Mouse (Mus musculus) neural tube, embryonic 11.5 days (tissue): ENCODE results near the gene Stap2. TPM values are rescaled to one million over a fixed set of nuclear protein-coding genes. Genes with fewer than 3 reads are reported as not detected.

ENCODE experiments used
- ATAC-seq: fragments of 200-750 bp; cut with Nextera tagmentation; 2 replicates; pipeline ENCODE4 v1.8.0; 2017; ENCODE audit warnings: moderate number of reproducible peaks, mild to moderate bottlenecking, moderate TSS enrichment, moderate library complexity; ENCODE audit not compliant: insufficient read depth, low FRiP score, low TSS enrichment
- DNase-seq: peaks from one replicate; pipeline ENCODE4 v3.0.0-alpha.2; 2015; ENCODE audit warnings: low spot score
- H3K27ac ChIP-seq: fragments of 300-500 bp; sonication (generic); 2 replicates; pipeline ENCODE4 v1.5.1; 2014; ENCODE audit warnings: low read depth, mild to moderate bottlenecking, low read length
- H3K27me3 ChIP-seq: fragments of 300-500 bp; sonication (generic); 2 replicates; pipeline ENCODE4 v1.6.1; 2014; ENCODE audit warnings: mild to moderate bottlenecking, low read length, mixed read lengths; ENCODE audit not compliant: control insufficient read depth, insufficient read depth
- H3K36me3 ChIP-seq: fragments of 300-500 bp; sonication (generic); 2 replicates; pipeline ENCODE4 v1.6.1; 2014; ENCODE audit warnings: mild to moderate bottlenecking, low read length, moderate library complexity, mixed read lengths; ENCODE audit not compliant: control insufficient read depth, insufficient read depth
- H3K4me1 ChIP-seq: fragments of 300-500 bp; sonication (generic); 2 replicates; pipeline ENCODE4 v1.6.1; 2014; ENCODE audit warnings: low read length, mixed read lengths; ENCODE audit not compliant: control insufficient read depth, insufficient read depth
- H3K4me2 ChIP-seq: fragments of 300-500 bp; sonication (generic); 2 replicates; pipeline ENCODE4 v1.6.1; 2014; ENCODE audit warnings: low read depth, mild to moderate bottlenecking, moderate library complexity
- H3K4me3 ChIP-seq: fragments of 300-500 bp; sonication (generic); 2 replicates; pipeline ENCODE4 v1.5.1; 2014; ENCODE audit warnings: low read depth, low read length
- H3K9ac ChIP-seq: fragments of 300-500 bp; sonication (generic); 2 replicates; pipeline ENCODE4 v1.6.1; 2014; ENCODE audit warnings: mild to moderate bottlenecking, low read length
- H3K9me3 ChIP-seq: fragments of 300-500 bp; sonication (generic); 2 replicates; pipeline ENCODE4 v1.6.1; 2016; ENCODE audit warnings: low read length; ENCODE audit not compliant: control insufficient read depth
- WGBS: fragments of 180-500 bp; shearing (Covaris S2); extraction: QIAGEN DNeasy Blood & Tissue Kit; methylation state at CpG from one replicate; pipeline ENCODE4 v1.1.7; 2014; 5-methylcytosine and 5-hydroxymethylcytosine counted together
- polyA plus RNA-seq: library from polyadenylated mRNA; unstranded; fragments of >200 nt; fragmentation: Nextera tagmentation; extraction: Ambion mirVana; gene quantifications from 2 replicates; pipeline ENCODE4 v1.2.1, GENCODE M21; 2014

The Stap2 gene
- polyA plus RNA-seq, 1 experiment from 2014 or later = 6.3 TPM

- ATAC-seq (no peak), DNase-seq (no peak)
- Histone ChIP-seq H3K4me3 (no peak overlapping the region), H3K36me3 (peaks cover 2% of the 10 kb centered on the region), H3K9ac (no peak overlapping the region), H3K4me1 (peaks cover 3% of the 10 kb centered on the region; the same call in 1 of the 2 replicates), H3K9me3 (no peaks in the 10 kb centered on the region), H3K27me3 (no peaks in the 10 kb centered on the region), H3K4me2 (no peak overlapping the region), H3K27ac (no peak overlapping the region)
These were observed 44.6 kb downstream of the Stap2 start for GRCm38 (mm10) chr17:55960791-55961190.

- H3K9me3 ChIP-seq = no peaks in the 10 kb centered on the region
- 0 out of 2 replicates have a peak overlapping the region, but pooled peaks have one; percentile 91 for H3K27ac ChIP-seq
- ATAC-seq (no peak), DNase-seq (no peak)
- peaks cover 2% of the 10 kb centered on the region for H3K36me3 ChIP-seq
- H3K9ac ChIP-seq = peak overlapping the region; percentile 16; the same call in 1 of the 2 replicates
- peak overlapping the region; percentile 42 for H3K4me2 ChIP-seq
- WGBS = 83% methylated on average over 10 of the region's 10 CpGs
- H3K4me1 ChIP-seq = peaks cover 3% of the 10 kb centered on the region; the same call in 1 of the 2 replicates
- H3K4me3 ChIP-seq = peak overlapping the region; percentile 47
- H3K27me3 ChIP-seq = no peaks in the 10 kb centered on the region
These were observed 45.2 kb downstream of the Stap2 start for GRCm38 (mm10) chr17:55959946-55960740.

- 0% methylated on average over 45 of the region's 46 CpGs for WGBS
- Histone ChIP-seq H3K4me3 (peak within 1 kb of the TSS; percentile 47), H3K27me3 (no peaks in the 10 kb centered on the region), H3K27ac (peak within 1 kb of the TSS; percentile 91), H3K4me1 (peaks cover 3% of the 10 kb centered on the region; the same call in 1 of the 2 replicates), H3K36me3 (no peaks in the 10 kb centered on the region; the same call in 1 of the 2 replicates), H3K4me2 (peak within 1 kb of the TSS; percentile 43), H3K9me3 (no peaks in the 10 kb centered on the region), H3K9ac (peak within 1 kb of the TSS; percentile 55)
- DNase-seq (peak; percentile 95), ATAC-seq (peak; percentile 88)
These were observed 46.3 kb downstream of the Stap2 start, which contains the start of gene Yju2 for GRCm38 (mm10) chr17:55958918-55959728. Yju2 (plus strand) TSS chr17:55959099.

- Histone ChIP-seq H3K9ac (peak overlapping the region; percentile 55), H3K27me3 (no peaks in the 10 kb centered on the region), H3K4me2 (peak overlapping the region; percentile 43), H3K9me3 (no peaks in the 10 kb centered on the region), H3K4me3 (peak overlapping the region; percentile 47), H3K36me3 (no peaks in the 10 kb centered on the region; the same call in 1 of the 2 replicates), H3K27ac (peak overlapping the region; percentile 1; the same call in 1 of the 2 replicates), H3K4me1 (peaks cover 3% of the 10 kb centered on the region; the same call in 1 of the 2 replicates)
- 30% methylated on average over 2 of the region's 2 CpGs for WGBS
- ATAC-seq = no peak
- DNase-seq = no peak
These were observed 46.8 kb downstream of the Stap2 start for GRCm38 (mm10) chr17:55958584-55958886.

GRCm38 (mm10) chr17:55957726-55958583 is 47.4 kb downstream of the Stap2 start:
- DNase-seq = no peak
- Histone ChIP-seq H3K36me3 (no peaks in the 10 kb centered on the region; the same call in 1 of the 2 replicates), H3K27me3 (no peaks in the 10 kb centered on the region), H3K9ac (peak overlapping the region; percentile 55), H3K27ac (no peak overlapping the region), H3K4me3 (peak overlapping the region; percentile 47), H3K9me3 (no peaks in the 10 kb centered on the region), H3K4me1 (peaks cover 3% of the 10 kb centered on the region; the same call in 1 of the 2 replicates), H3K4me2 (peak overlapping the region; percentile 43)
- ATAC-seq = no peak
- 78% methylated on average over 13 of the region's 13 CpGs for WGBS

- H3K4me1 ChIP-seq = peaks cover 3% of the 10 kb centered on the region; the same call in 1 of the 2 replicates
- ATAC-seq = peak; percentile 38; the same call in 1 of the 2 replicates
- H3K9ac ChIP-seq = no peak overlapping the region
- H3K27me3 ChIP-seq = no peaks in the 10 kb centered on the region
- 14% methylated on average over 9 of the region's 9 CpGs for WGBS
- no peaks in the 10 kb centered on the region for H3K9me3 ChIP-seq
- H3K36me3 ChIP-seq = no peaks in the 10 kb centered on the region; the same call in 1 of the 2 replicates
- no peak overlapping the region for H3K27ac ChIP-seq
- H3K4me3 ChIP-seq = no peak overlapping the region
- DNase-seq = peak; percentile 81
- no peak overlapping the region for H3K4me2 ChIP-seq
These were observed 48.2 kb downstream of the Stap2 start for GRCm38 (mm10) chr17:55957168-55957567.

GRCm38 (mm10) chr17:55956591-55956990 is 48.8 kb downstream of the Stap2 start:
- DNase-seq (no peak), ATAC-seq (no peak)
- H3K9ac ChIP-seq = peak overlapping the region; percentile 38; the same call in 1 of the 2 replicates
- no peaks in the 10 kb centered on the region for H3K27me3 ChIP-seq
- peak overlapping the region; percentile 32 for H3K4me3 ChIP-seq
- no peaks in the 10 kb centered on the region; the same call in 1 of the 2 replicates for H3K36me3 ChIP-seq
- H3K9me3 ChIP-seq = no peaks in the 10 kb centered on the region
- peak overlapping the region; percentile 60 for H3K4me2 ChIP-seq
- no peak overlapping the region for H3K27ac ChIP-seq
- WGBS = 34% methylated on average over 6 of the region's 6 CpGs
- H3K4me1 ChIP-seq = peaks cover 3% of the 10 kb centered on the region; the same call in 1 of the 2 replicates

- Histone ChIP-seq H3K9me3 (no peaks in the 10 kb centered on the region), H3K36me3 (no peaks in the 10 kb centered on the region), H3K27ac (no peak overlapping the region), H3K4me2 (peak overlapping the region; percentile 60), H3K27me3 (no peaks in the 10 kb centered on the region), H3K9ac (peak overlapping the region; percentile 38), H3K4me1 (peaks cover 3% of the 10 kb centered on the region; the same call in 1 of the 2 replicates), H3K4me3 (peak overlapping the region; percentile 32)
- WGBS = 2% methylated on average over 26 of the region's 26 CpGs
- peak; percentile 75 for DNase-seq
- ATAC-seq = 0 out of 2 replicates have a peak, but pooled peaks have one; percentile 6
These were observed 49.3 kb downstream of the Stap2 start for GRCm38 (mm10) chr17:55956129-55956528.
